Mouse (Mus musculus) lung, embryonic 15.5 days (tissue): ENCODE measurements at regions not wholly inside any gene's neighbourhood (a gene's known extent, or its start where the extent isn't known, plus 50 kb on each side); places are given as distances from the start of the nearest gene placed in this dataset.

Source experiments
- ATAC-seq: fragments of 200-750 bp; cut with Nextera tagmentation; 2 replicates; pipeline ENCODE4 v1.8.0; 2017; ENCODE audit warnings: moderate number of reproducible peaks, borderline replicate concordance; ENCODE audit not compliant: low FRiP score, low TSS enrichment; ENCODE audit errors: extremely low read depth
- H3K27ac ChIP-seq: fragments of 300-500 bp; sonication (generic); 2 replicates; pipeline ENCODE4 v1.5.1; 2015; ENCODE audit warnings: moderate library complexity, mild to moderate bottlenecking, inconsistent platforms
- H3K27me3 ChIP-seq: fragments of 300-500 bp; sonication (generic); 2 replicates; pipeline ENCODE4 v1.6.1; 2015; ENCODE audit warnings: inconsistent platforms
- H3K36me3 ChIP-seq: fragments of 300-500 bp; sonication (generic); 2 replicates; pipeline ENCODE4 v1.6.1; 2015; ENCODE audit warnings: inconsistent platforms
- H3K4me1 ChIP-seq: fragments of 300-500 bp; sonication (generic); 2 replicates; pipeline ENCODE4 v1.6.1; 2015; ENCODE audit warnings: inconsistent platforms
- H3K4me2 ChIP-seq: fragments of 300-500 bp; sonication (generic); 2 replicates; pipeline ENCODE4 v1.6.1; 2015; ENCODE audit warnings: inconsistent platforms, mild to moderate bottlenecking, moderate library complexity
- H3K4me3 ChIP-seq: fragments of 300-500 bp; sonication (generic); 2 replicates; pipeline ENCODE4 v1.5.1; 2015; ENCODE audit warnings: mild to moderate bottlenecking, inconsistent platforms
- H3K9ac ChIP-seq: fragments of 300-500 bp; sonication (generic); 2 replicates; pipeline ENCODE4 v1.6.1; 2015; ENCODE audit warnings: inconsistent platforms
- H3K9me3 ChIP-seq: fragments of 300-500 bp; sonication (generic); 2 replicates; pipeline ENCODE4 v1.6.1; 2016; ENCODE audit warnings: inconsistent platforms
- WGBS: fragments of 180-500 bp; shearing (Covaris S2); methylation state at CpG from one replicate; pipeline ENCODE4 v1.1.7; 2015; 5-methylcytosine and 5-hydroxymethylcytosine counted together

GRCm38 (mm10) chrX:160250346-160251038, 112.3 kb upstream of the Pdha1 start:
- peak; percentile 76; the same call in 1 of the 2 replicates for ATAC-seq
- no peak overlapping the region for H3K9ac ChIP-seq
- 38% methylated on average over 3 of the region's 3 CpGs for WGBS

GRCm38 (mm10) chrX:160206404-160206803, 68.2 kb upstream of the Pdha1 start:
- Histone ChIP-seq H3K36me3 (no peaks in the 10 kb centered on the region), H3K4me2 (no peak overlapping the region), H3K27ac (no peak overlapping the region), H3K4me3 (no peak overlapping the region), H3K4me1 (no peaks in the 10 kb centered on the region), H3K9ac (no peak overlapping the region), H3K27me3 (peaks cover 1% of the 10 kb centered on the region; the same call in 1 of the 2 replicates), H3K9me3 (no peaks in the 10 kb centered on the region)
- ATAC-seq = no peak
- 87% methylated on average over 3 of the region's 3 CpGs for WGBS

More at GRCm38 (mm10) chrX:160250346-160251038, 112.3 kb upstream of the Pdha1 start:
- H3K4me2 ChIP-seq = no peak overlapping the region
- no peaks in the 10 kb centered on the region; the same call in 1 of the 2 replicates for H3K27me3 ChIP-seq
- no peaks in the 10 kb centered on the region for H3K9me3 ChIP-seq
- no peak overlapping the region for H3K4me3 ChIP-seq
- no peaks in the 10 kb centered on the region for H3K36me3 ChIP-seq
- no peaks in the 10 kb centered on the region for H3K4me1 ChIP-seq
- H3K27ac ChIP-seq = no peak overlapping the region
